Mouse (Mus musculus): ENCODE results near the gene Tdrd12.

DNA sequence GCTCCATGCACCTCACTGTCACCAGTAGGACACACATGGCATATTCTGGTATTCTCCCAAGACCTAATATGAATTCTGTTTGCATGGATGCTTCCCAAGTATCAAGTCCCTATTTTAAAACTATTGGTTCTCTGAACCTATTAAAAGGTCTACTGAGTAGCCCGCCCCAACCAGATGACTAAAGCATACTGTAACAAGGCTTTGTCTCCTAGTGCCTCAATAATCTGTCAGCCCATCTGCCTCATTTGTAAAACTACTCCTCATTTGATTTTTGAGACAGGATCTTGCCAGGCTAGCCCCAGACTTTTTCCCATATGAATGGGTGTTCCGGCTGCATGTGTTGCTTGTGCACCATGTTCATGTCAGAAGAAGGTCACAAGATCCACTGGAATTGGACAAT, 47.4 kb downstream of the Tdrd12 start:
- TF ChIP-seq POLR2A (IDR thresholded peaks at IDR 0.05; ENCODE audit: extremely low read depth, insufficient read depth, low read length) (no peak), CTCF (IDR thresholded peaks at IDR 0.05; ENCODE audit: extremely low read depth, insufficient read depth, low read length) (no peak)

Data from cortical plate, adult 2 months (tissue).